Mouse (Mus musculus) olfactory bulb, adult 2 months (tissue): ENCODE results near the gene Plekhf1.

Source experiments
- CTCF ChIP-seq: fragments of 200-500 bp; IDR thresholded peaks from 2 replicates; pipeline ENCODE4 v1.5.1; 2012; ENCODE audit warnings: low read depth, mild to moderate bottlenecking, low read length, moderate library complexity; ENCODE audit not compliant: insufficient read depth
- POLR2A ChIP-seq: fragments of 200-500 bp; IDR thresholded peaks from 2 replicates; pipeline ENCODE4 v1.6.1; 2012; ENCODE audit warnings: mild to moderate bottlenecking, low read depth, low read length, moderate library complexity; ENCODE audit not compliant: insufficient read depth

DNA sequence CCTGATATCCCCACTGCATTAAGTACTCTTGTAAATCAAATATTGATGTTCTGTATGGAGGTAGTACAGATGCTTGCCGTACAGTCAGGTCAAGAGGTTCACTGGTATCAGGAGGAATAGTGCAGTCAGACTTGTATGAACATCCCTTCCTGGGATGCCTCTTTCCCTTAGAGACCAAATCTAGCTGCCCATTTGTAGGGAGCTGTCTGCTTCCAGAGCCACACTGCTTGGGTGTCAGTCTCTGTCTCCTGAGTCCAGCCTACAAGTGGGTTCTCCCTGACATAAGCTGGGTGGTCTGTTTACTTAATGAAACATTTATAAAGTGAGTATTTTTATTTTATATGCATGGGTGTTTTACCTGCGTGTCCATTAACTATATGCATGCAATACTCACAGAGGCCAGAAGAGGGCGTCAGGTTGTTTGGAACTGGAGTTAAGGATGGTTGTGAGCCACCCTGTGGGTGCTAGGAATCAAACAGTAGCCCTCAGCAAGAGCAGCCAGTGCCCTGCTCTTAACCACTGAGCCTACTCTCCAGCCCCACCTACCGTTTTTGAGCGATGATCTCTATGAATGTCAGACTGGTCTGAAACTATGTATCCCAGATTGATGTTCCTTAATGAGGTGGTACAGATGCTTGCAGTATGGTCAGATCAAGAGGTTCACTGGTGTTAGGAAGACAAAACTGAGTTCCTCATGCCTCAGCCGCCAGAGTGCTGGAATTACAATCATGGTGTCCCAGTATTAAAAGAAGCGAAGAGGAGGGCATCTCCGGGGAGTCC lies 37.6 kb downstream of the Plekhf1 start:
- TF ChIP-seq POLR2A (no peak), CTCF (peak; percentile 21; the same call in 1 of the 2 replicates)
